Mouse (Mus musculus) myocyte (in vitro differentiated cells): ENCODE results near the gene Nkd2. TPM values are rescaled to one million over a fixed set of nuclear protein-coding genes. Genes with fewer than 3 reads are reported as not detected.

Experiments used
- H3K27me3 ChIP-seq: one replicate; pipeline ENCODE4 v1.6.1; 2011; ENCODE audit not compliant: control insufficient read depth, insufficient read depth, insufficient read length
- H3K36me3 ChIP-seq: one replicate; pipeline ENCODE4 v1.6.1; 2011; ENCODE audit not compliant: control insufficient read depth, insufficient read depth
- H3K4me2 ChIP-seq: one replicate; pipeline ENCODE4 v1.6.1; 2011; ENCODE audit warnings: low read depth, control low read depth
- H3K4me3 ChIP-seq: one replicate; pipeline ENCODE4 v1.5.1; 2011; ENCODE audit warnings: mild to moderate bottlenecking, control low read depth, moderate library complexity
- H3K79me2 ChIP-seq: one replicate; pipeline ENCODE4 v1.6.1; 2011; ENCODE audit not compliant: control insufficient read depth, insufficient read depth
- H3ac ChIP-seq: one replicate; pipeline ENCODE4 v1.6.1; 2011; ENCODE audit not compliant: control insufficient read depth, insufficient read length
- CEBPB ChIP-seq: IDR thresholded peaks from 2 replicates; pipeline ENCODE4 v1.6.1; 2011; ENCODE audit warnings: mild to moderate bottlenecking, moderate library complexity; ENCODE audit not compliant: poor library complexity, insufficient read depth, severe bottlenecking
- E2F4 ChIP-seq: IDR thresholded peaks from one replicate; pipeline ENCODE4 v1.6.1; 2011; ENCODE audit warnings: mild to moderate bottlenecking, control low read depth, moderate library complexity; ENCODE audit not compliant: insufficient read depth
- MAX ChIP-seq: IDR thresholded peaks from one replicate; pipeline ENCODE4 v1.6.1; 2011; ENCODE audit warnings: low read depth, mild to moderate bottlenecking, control low read depth
- MYOD1 ChIP-seq, 3 experiments: IDR thresholded peaks; one replicate each; pipeline ENCODE4 v1.6.1; 2011; ENCODE audit warnings: control low read depth in 2 of 3, low read depth in 2 of 3, mild to moderate bottlenecking in 2 of 3, moderate library complexity in 1 of 3; ENCODE audit not compliant: insufficient read length in 2 of 3, control insufficient read depth in 1 of 3
- MYOG ChIP-seq, 3 experiments: IDR thresholded peaks; one replicate each; pipeline ENCODE4 v1.6.1; 2011; ENCODE audit warnings: control low read depth in 2 of 3, low read depth in 2 of 3, mild to moderate bottlenecking in 2 of 3; ENCODE audit not compliant: insufficient read length in 2 of 3, control insufficient read depth in 1 of 3, insufficient read depth in 1 of 3
- POLR2A ChIP-seq: IDR thresholded peaks from one replicate; pipeline ENCODE4 v1.6.1; 2011; ENCODE audit warnings: low read depth, mild to moderate bottlenecking, control low read depth, moderate library complexity; ENCODE audit not compliant: insufficient read length
- POLR2AphosphoS2 ChIP-seq: IDR thresholded peaks from one replicate; pipeline ENCODE4 v1.6.1; 2011; ENCODE audit warnings: low read depth, control low read depth; ENCODE audit not compliant: insufficient read length
- REST ChIP-seq: IDR thresholded peaks from one replicate; pipeline ENCODE4 v1.6.1; 2011; ENCODE audit warnings: mild to moderate bottlenecking, control low read depth, moderate library complexity; ENCODE audit not compliant: insufficient read depth, insufficient read length
- SRF ChIP-seq: IDR thresholded peaks from one replicate; pipeline ENCODE4 v1.6.1; 2011; ENCODE audit warnings: low read depth; ENCODE audit not compliant: control insufficient read depth, insufficient read length
- TCF12 ChIP-seq: IDR thresholded peaks from one replicate; pipeline ENCODE4 v1.6.1; 2011; ENCODE audit warnings: mild to moderate bottlenecking, control low read depth; ENCODE audit not compliant: poor library complexity, insufficient read depth, severe bottlenecking
- TCF3 ChIP-seq: IDR thresholded peaks from one replicate; pipeline ENCODE4 v1.6.1; 2011; ENCODE audit warnings: low read depth, control low read depth; ENCODE audit not compliant: insufficient read length
- USF1 ChIP-seq: IDR thresholded peaks from one replicate; pipeline ENCODE4 v1.6.1; 2011; ENCODE audit warnings: low read depth, mild to moderate bottlenecking, control low read depth, moderate library complexity
- polyA plus RNA-seq: library from polyadenylated mRNA; unstranded; fragments of >200 nt; fragmentation: generic; extraction: Trizol; gene quantifications from one replicate; pipeline ENCODE4 v1.2.1, GENCODE M21; 2012; ENCODE audit warnings: missing spikeins

Nkd2 gene
- polyA plus RNA-seq, 1 experiment: 0.05 TPM

DNA sequence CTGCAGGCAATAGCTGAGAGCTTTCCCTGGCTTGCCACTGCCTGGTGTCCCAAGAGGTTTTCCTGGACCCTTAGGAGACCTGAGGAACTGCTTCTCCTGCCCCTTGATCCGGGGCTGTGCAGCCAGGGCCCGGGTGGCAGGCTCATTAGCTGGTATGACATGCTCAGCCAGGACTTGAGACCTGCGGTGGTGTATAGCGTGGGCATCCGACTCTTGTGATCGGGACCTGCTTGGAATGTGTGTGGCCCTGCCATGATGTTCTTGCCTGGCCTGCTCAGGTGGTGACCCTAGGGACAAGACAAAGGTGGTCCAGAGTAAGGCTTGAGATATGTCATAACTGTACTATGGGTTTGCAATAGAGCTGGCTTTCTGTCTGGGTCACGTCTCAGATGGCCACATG lies 26.2 kb downstream of the Nkd2 start:
- Histone ChIP-seq H3K79me2 (no peaks in the 10 kb centered on the region), H3K27me3 (peaks cover 6% of the 10 kb centered on the region), H3ac (no peak overlapping the region), H3K4me2 (no peak overlapping the region), H3K4me3 (no peak overlapping the region), H3K36me3 (no peaks in the 10 kb centered on the region)
- no peak for TF ChIP-seq POLR2AphosphoS2
- TF ChIP-seq MYOG (IDR thresholded peaks at IDR 0.05; ENCODE audit: control insufficient read depth in 1 of 3, insufficient read depth in 1 of 3, insufficient read length in 2 of 3, low read depth in 2 of 3): no peak
- no peak for TF ChIP-seq POLR2A
- no peak for TF ChIP-seq MYOD1 (IDR thresholded peaks at IDR 0.05; ENCODE audit: control insufficient read depth in 1 of 3, insufficient read length in 2 of 3, low read depth in 2 of 3)
- no peak for TF ChIP-seq TCF3
- no peak for TF ChIP-seq USF1

DNA sequence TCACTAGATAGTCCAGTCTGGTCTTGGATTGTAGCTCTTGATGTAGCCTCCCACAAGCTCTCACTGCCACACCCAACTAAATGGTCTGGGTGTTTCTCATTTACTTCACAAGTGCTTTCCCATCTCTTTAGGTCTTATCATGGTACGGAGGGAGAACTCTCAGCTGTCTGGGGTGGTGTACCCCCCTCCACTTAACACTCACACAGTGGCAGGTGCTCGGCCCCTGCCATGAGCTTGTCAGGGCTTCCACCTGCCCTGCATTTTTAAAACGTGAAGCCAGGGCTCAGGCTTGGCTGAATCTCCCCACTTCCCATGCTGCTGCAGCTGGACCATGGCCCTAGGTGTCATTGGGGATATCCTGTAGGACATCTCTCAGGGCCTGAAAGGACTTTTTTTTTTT lies 28.5 kb downstream of the Nkd2 start:
- Histone ChIP-seq H3K4me2 (no peak overlapping the region), H3K36me3 (no peaks in the 10 kb centered on the region), H3K27me3 (no peaks in the 10 kb centered on the region), H3K4me3 (no peak overlapping the region), H3K79me2 (no peaks in the 10 kb centered on the region), H3ac (no peak overlapping the region)
- no peak for TF ChIP-seq SRF
- peak in 1 of 3 experiments; percentile 78 for TF ChIP-seq MYOD1 (IDR thresholded peaks at IDR 0.05; ENCODE audit: control insufficient read depth in 1 of 3, insufficient read length in 2 of 3, low read depth in 2 of 3)
- TF ChIP-seq USF1: no peak
- TF ChIP-seq TCF3: no peak
- peak in 1 of 3 experiments; percentile 67 for TF ChIP-seq MYOG (IDR thresholded peaks at IDR 0.05; ENCODE audit: control insufficient read depth in 1 of 3, insufficient read depth in 1 of 3, insufficient read length in 2 of 3, low read depth in 2 of 3)
- TF ChIP-seq E2F4: no peak
- no peak for TF ChIP-seq MAX

DNA sequence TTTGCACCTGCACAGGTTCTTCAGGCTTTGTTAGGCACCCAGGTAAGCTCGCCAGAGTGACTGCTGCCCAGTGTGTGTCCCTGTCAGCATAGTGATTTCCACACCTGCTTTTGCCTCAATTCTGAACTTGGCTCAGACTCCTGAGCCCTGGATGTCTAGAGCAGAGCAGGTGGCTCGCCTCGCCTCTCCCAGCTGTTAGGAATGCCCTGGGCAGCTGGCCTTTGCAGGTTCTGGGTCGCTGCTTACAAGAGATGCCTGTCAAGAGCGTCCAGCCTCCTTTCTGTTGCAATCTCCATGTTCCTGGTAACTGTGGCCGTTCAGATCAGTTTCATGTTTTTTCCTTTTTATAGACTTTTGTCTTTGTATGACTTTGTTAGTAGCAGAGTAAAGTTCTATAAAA lies 31.1 kb downstream of the Nkd2 start:
- no peaks in the 10 kb centered on the region for H3K27me3 ChIP-seq
- no peak overlapping the region for H3K4me2 ChIP-seq
- peak in 2 of 3 experiments; percentile 31 to 61 for TF ChIP-seq MYOG (IDR thresholded peaks at IDR 0.05; ENCODE audit: control insufficient read depth in 1 of 3, insufficient read depth in 1 of 3, insufficient read length in 2 of 3, low read depth in 2 of 3)
- no peak for TF ChIP-seq E2F4
- no peak for TF ChIP-seq TCF12
- peak in 1 of 3 experiments; percentile 53 for TF ChIP-seq MYOD1 (IDR thresholded peaks at IDR 0.05; ENCODE audit: control insufficient read depth in 1 of 3, insufficient read length in 2 of 3, low read depth in 2 of 3)
- TF ChIP-seq USF1: no peak
- TF ChIP-seq CEBPB: no peak
- no peak for TF ChIP-seq MAX
- TF ChIP-seq SRF: no peak
- no peaks in the 10 kb centered on the region for H3K79me2 ChIP-seq
- no peak overlapping the region for H3ac ChIP-seq
- no peak overlapping the region for H3K4me3 ChIP-seq
- no peaks in the 10 kb centered on the region for H3K36me3 ChIP-seq

DNA sequence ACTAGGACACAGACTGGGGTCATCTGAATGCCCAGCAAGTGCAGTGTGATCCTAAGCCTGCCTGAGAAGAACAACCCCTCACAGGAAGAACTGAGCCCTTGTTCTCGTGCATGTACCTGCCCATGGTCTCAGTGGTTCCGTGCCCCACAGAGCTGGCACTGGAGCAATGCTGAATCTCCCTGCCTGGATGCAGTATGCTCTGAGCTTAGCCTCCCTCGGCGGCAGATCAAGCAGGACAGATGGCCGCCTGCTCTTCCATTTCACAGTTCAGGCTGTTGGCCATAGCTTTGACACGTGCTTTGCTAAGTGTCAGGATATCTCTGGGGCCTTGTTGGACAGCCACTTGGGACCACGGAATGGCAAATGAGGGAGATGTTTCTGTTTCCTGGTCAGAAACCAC lies 33.2 kb downstream of the Nkd2 start:
- Histone ChIP-seq H3ac (no peak overlapping the region), H3K4me2 (no peak overlapping the region), H3K79me2 (no peaks in the 10 kb centered on the region), H3K27me3 (no peaks in the 10 kb centered on the region), H3K36me3 (peaks cover 3% of the 10 kb centered on the region), H3K4me3 (no peak overlapping the region)
- TF ChIP-seq CEBPB (no peak), USF1 (no peak), TCF3 (no peak), MAX (no peak), POLR2AphosphoS2 (no peak), MYOG (IDR thresholded peaks at IDR 0.05; ENCODE audit: control insufficient read depth in 1 of 3, insufficient read depth in 1 of 3, insufficient read length in 2 of 3, low read depth in 2 of 3) (no peak), SRF (no peak)

DNA sequence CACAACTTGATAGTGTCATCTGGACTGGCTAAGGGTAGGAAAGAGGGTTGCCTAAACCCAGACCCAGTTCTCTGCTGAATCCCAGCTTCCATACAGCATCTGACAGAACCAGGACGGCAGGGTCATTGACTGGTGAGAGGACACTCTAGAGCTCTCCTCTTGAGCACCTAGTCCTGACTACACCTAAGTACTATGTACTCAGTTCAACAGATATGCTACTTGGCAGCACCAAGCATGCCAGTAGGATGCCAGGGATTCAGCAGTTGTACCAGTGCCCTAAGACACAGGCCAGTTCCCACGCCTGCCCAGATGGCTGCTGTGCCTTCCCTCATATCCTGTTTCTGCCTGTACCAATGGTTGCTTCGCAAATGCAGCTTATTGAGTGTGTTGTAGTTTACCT lies 34.5 kb downstream of the Nkd2 start:
- Histone ChIP-seq H3ac (no peak overlapping the region), H3K4me2 (no peak overlapping the region), H3K36me3 (peaks cover 3% of the 10 kb centered on the region), H3K4me3 (no peak overlapping the region), H3K79me2 (no peaks in the 10 kb centered on the region), H3K27me3 (no peaks in the 10 kb centered on the region)
- TF ChIP-seq CEBPB (no peak), USF1 (no peak), TCF3 (no peak), POLR2A (no peak), E2F4 (no peak), MYOD1 (IDR thresholded peaks at IDR 0.05; ENCODE audit: control insufficient read depth in 1 of 3, insufficient read length in 2 of 3, low read depth in 2 of 3) (no peak), MAX (no peak), SRF (no peak), REST (no peak), POLR2AphosphoS2 (no peak), MYOG (IDR thresholded peaks at IDR 0.05; ENCODE audit: control insufficient read depth in 1 of 3, insufficient read depth in 1 of 3, insufficient read length in 2 of 3, low read depth in 2 of 3) (no peak), TCF12 (no peak)
